Mouse (Mus musculus): Measurements from ENCODE around the gene Tcf7.

DNA sequence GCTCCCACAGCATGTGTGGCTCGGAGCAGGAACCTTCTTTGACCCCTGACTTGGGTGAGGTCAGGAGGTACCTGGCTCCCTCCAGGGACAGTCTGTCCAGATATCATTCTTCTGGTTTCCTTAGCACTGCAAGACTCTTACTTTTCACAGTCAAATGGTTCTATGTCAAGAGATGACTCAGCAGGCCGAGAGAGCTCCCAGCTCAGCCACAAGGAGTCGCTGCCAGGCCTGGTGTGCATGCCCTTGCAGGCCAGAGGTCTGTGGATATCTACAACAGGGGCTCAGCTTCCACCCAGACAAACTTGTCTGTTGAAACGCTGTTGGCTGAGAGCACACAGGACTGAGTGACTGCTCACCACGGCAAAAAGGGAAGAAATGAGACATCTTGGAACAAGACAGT is 20.9 kb downstream of the Tcf7 start:
- TF ChIP-seq CTCF (IDR thresholded peaks at IDR 0.05; ENCODE audit: low read depth, low read length): no peak
- TF ChIP-seq TAL1 (conservative IDR thresholded peaks at IDR 0.05; ENCODE audit: low read depth, low read length): no peak
- TF ChIP-seq GATA1 (IDR thresholded peaks at IDR 0.05; ENCODE audit: borderline replicate concordance, low read length): no peak
- no peak for TF ChIP-seq POLR2AphosphoS5 (IDR thresholded peaks at IDR 0.05; ENCODE audit: insufficient replicate concordance, low read depth, low read length)
